8 mouse cellular contexts compared by ENCODE assay signal in the genomic region with DNA sequence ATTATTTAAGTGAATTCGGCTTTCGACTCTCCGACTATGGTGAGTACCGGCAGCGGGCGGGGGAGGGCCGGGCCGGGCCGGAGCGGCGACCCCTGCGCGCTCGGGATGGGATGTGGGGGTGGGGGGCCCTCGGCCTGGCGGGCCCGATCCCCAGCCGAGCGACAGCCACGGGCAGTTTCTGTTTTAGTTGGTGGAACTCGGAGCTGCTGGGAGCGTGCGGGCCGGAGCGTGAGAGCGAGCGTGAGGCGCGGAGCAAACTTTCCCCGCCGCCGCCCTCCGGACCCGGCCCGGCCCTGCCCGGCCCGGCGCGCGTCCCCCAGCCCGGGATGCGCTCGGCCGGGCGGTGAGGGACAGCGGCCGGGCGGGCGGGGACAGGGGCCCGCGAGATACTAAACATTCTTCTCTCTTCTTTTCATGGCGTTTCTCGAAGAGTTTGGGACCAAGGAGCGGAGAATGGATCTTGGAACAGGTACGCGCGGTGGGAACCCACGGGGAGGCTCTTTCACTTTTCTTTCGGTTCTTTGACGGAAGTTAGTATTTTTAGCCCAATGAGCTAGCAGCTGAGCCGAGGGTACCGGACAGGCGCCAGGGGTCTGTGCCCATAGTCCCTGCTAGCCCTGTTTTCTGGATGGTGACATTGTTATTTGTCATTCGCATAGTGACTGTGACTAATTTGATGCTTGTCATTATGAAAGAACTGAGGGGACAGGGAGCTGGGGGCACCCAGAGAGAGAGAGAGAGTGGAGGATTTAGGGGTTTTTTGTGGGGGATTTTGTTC.
DNase-seq lines count a peak whose midpoint lies in the region; ATAC-seq and TF ChIP-seq lines count a peak whose summit lies in the region.

No protein-coding gene starts in this region.

- intact Hi-C loops in left cerebral cortex, postnatal 4 days (cut with DNase I), result no loop called here

- peak overlapping the region; percentile 90 for H3K27ac ChIP-seq in heart, embryonic 15.5 days
- H3K27ac ChIP-seq in liver, embryonic 14.5 days, result no peak overlapping the region
- H3K27ac ChIP-seq in stomach, embryonic 14.5 days (ENCODE audit: low read length), result peak overlapping the region; percentile 27; the same call in 1 of the 2 replicates

- peaks cover 34% of the 10 kb centered on the region for H3K27me3 ChIP-seq in E14TG2a.4 (ENCODE audit: insufficient read depth, low read length)
- H3K27me3 ChIP-seq in heart, embryonic 15.5 days, result peaks cover 19% of the 10 kb centered on the region
- peaks cover 52% of the 10 kb centered on the region for H3K27me3 ChIP-seq in liver, embryonic 14.5 days (ENCODE audit: control insufficient read depth, insufficient read depth, low read length)
- peaks cover 4% of the 10 kb centered on the region; the same call in 1 of the 2 replicates for H3K27me3 ChIP-seq in stomach, embryonic 14.5 days (ENCODE audit: control insufficient read depth, insufficient read depth, low read length)

- H3K4me1 ChIP-seq in E14TG2a.4 (replicated peaks; ENCODE audit: low read depth, low read length), result peaks cover 40% of the 10 kb centered on the region
- H3K4me1 ChIP-seq in heart, embryonic 15.5 days (replicated peaks), result peaks cover 63% of the 10 kb centered on the region
- H3K4me1 ChIP-seq in liver, embryonic 14.5 days (replicated peaks; ENCODE audit: control insufficient read depth in 2 of 2, insufficient read depth in 2 of 2, low read length in 1 of 2), result no peaks in the 10 kb centered on the region
- H3K4me1 ChIP-seq in stomach, embryonic 14.5 days (ENCODE audit: control insufficient read depth, insufficient read depth, low read length), result 0 out of 2 replicates have a peak, but pooled peaks cover 16% of the 10 kb centered on the region

- under 1% methylated on average over 63 of the region's 64 CpGs for WGBS in heart, embryonic 15.5 days
- WGBS in liver, embryonic 14.5 days (ENCODE audit: insufficient replicate concordance), result 1% methylated on average over 62 of the region's 64 CpGs
- under 1% methylated on average over 59 of the region's 64 CpGs for WGBS in stomach, embryonic 14.5 days

- ATAC-seq in heart, embryonic 15.5 days (replicated peaks; ENCODE audit: insufficient number of reproducible peaks, insufficient read depth, low FRiP score, low read depth), result no peak
- ATAC-seq in liver, embryonic 14.5 days (ENCODE audit: insufficient read depth), result no peak
- ATAC-seq in stomach, embryonic 14.5 days (ENCODE audit: insufficient number of reproducible peaks, insufficient read depth, low FRiP score, low read depth), result peak; percentile 4; the same call in 1 of the 2 replicates

- no peak for TF ChIP-seq CTCF in E14TG2a.4 (conservative IDR thresholded peaks at IDR 0.05; ENCODE audit: low read length)
- TF ChIP-seq CTCF in liver, embryonic 14.5 days (IDR thresholded peaks at IDR 0.05; ENCODE audit: low read depth), result no peak

- no peak for TF ChIP-seq EP300 in liver, embryonic 14.5 days (IDR thresholded peaks at IDR 0.05; ENCODE audit: low read depth)

- H3K9me3 ChIP-seq in E14TG2a.4 (ENCODE audit: low read length), result peaks cover 15% of the 10 kb centered on the region
- H3K9me3 ChIP-seq in heart, embryonic 15.5 days (replicated peaks), result no peaks in the 10 kb centered on the region
- H3K9me3 ChIP-seq in liver, embryonic 14.5 days (ENCODE audit: control insufficient read depth, low read length), result no peaks in the 10 kb centered on the region
- H3K9me3 ChIP-seq in stomach, embryonic 14.5 days (ENCODE audit: control insufficient read depth, low read depth, low read length), result no peaks in the 10 kb centered on the region

- peak overlapping the region; percentile 77 for H3K4me2 ChIP-seq in heart, embryonic 15.5 days
- H3K4me2 ChIP-seq in liver, embryonic 14.5 days (ENCODE audit: low read depth), result peak overlapping the region; percentile 85
- peak overlapping the region; percentile 94 for H3K4me2 ChIP-seq in stomach, embryonic 14.5 days (replicated peaks; ENCODE audit: low read depth, low read length)

- H3K4me3 ChIP-seq in E14TG2a.4 (replicated peaks; ENCODE audit: low read length), result peak overlapping the region; percentile 85
- peak overlapping the region; percentile 66 for H3K4me3 ChIP-seq in heart, embryonic 15.5 days
- peak overlapping the region; percentile 50 to 64 for H3K4me3 ChIP-seq in liver, embryonic 14.5 days (ENCODE audit: insufficient read depth in 1 of 2, low read depth in 2 of 2, low read length in 2 of 2)
- peak overlapping the region; percentile 68 for H3K4me3 ChIP-seq in stomach, embryonic 14.5 days (ENCODE audit: low read depth, low read length)

- no peaks in the 10 kb centered on the region for H3K36me3 ChIP-seq in E14TG2a.4 (ENCODE audit: insufficient read depth, low read length)
- no peaks in the 10 kb centered on the region for H3K36me3 ChIP-seq in heart, embryonic 15.5 days
- H3K36me3 ChIP-seq in liver, embryonic 14.5 days (replicated peaks; ENCODE audit: control insufficient read depth, insufficient read depth, low read depth), result no peaks in the 10 kb centered on the region
- H3K36me3 ChIP-seq in stomach, embryonic 14.5 days (ENCODE audit: control insufficient read depth, insufficient read depth, low read length), result no peaks in the 10 kb centered on the region

- peak; percentile 41 for DNase-seq in gastrocnemius, postnatal 10 days
- DNase-seq in gastrocnemius, postnatal 25 days, result no peak
- no peak for DNase-seq in liver, embryonic 14.5 days (ENCODE audit: low read depth in 3 of 3, low spot score in 3 of 3)
- no peak for DNase-seq in left cerebral cortex, postnatal 4 days
- no peak for DNase-seq in MN1 (ENCODE audit: low spot score)

- H3K9ac ChIP-seq in heart, embryonic 15.5 days, result peak overlapping the region; percentile 66
- no peak overlapping the region; the same call in 1 of the 2 replicates for H3K9ac ChIP-seq in liver, embryonic 14.5 days (replicated peaks)
- H3K9ac ChIP-seq in stomach, embryonic 14.5 days (replicated peaks; ENCODE audit: low read depth, low read length), result peak overlapping the region; percentile 46
